Mouse (Mus musculus): ENCODE measurements around the gene Dync1i1.

Dync1i1 gene

GRCm38 (mm10) chr6:5770283-5770682 is 44.8 kb downstream of the Dync1i1 start:
- DNase-seq (ENCODE audit: low read depth, low spot score), result no peak

- DNase-seq (ENCODE audit: low read depth, low spot score), result no peak
These were observed 50.0 kb downstream of the Dync1i1 start for GRCm38 (mm10) chr6:5775461-5775860.

GRCm38 (mm10) chr6:5781752-5782151 is 56.3 kb downstream of the Dync1i1 start:
- no peak for DNase-seq (ENCODE audit: low read depth, low spot score)

GRCm38 (mm10) chr6:5783830-5784229 is 58.4 kb downstream of the Dync1i1 start:
- no peak for DNase-seq (ENCODE audit: low read depth, low spot score)

GRCm38 (mm10) chr6:5790607-5791006 is 65.2 kb downstream of the Dync1i1 start:
- DNase-seq (ENCODE audit: low read depth, low spot score), result no peak

GRCm38 (mm10) chr6:5794106-5794753 is 68.8 kb downstream of the Dync1i1 start:
- no peak for DNase-seq (ENCODE audit: low read depth, low spot score)

GRCm38 (mm10) chr6:5795314-5795713 is 69.9 kb downstream of the Dync1i1 start:
- no peak for DNase-seq (ENCODE audit: low read depth, low spot score)

GRCm38 (mm10) chr6:5802124-5802839 is 76.8 kb downstream of the Dync1i1 start:
- DNase-seq (ENCODE audit: low read depth, low spot score), result peak; percentile 55

GRCm38 (mm10) chr6:5802840-5803491 is 77.5 kb downstream of the Dync1i1 start:
- no peak for DNase-seq (ENCODE audit: low read depth, low spot score)

GRCm38 (mm10) chr6:5808008-5808421 is 82.6 kb downstream of the Dync1i1 start:
- DNase-seq (ENCODE audit: low read depth, low spot score), result no peak

GRCm38 (mm10) chr6:5812076-5812475 is 86.6 kb downstream of the Dync1i1 start:
- DNase-seq (ENCODE audit: low read depth, low spot score), result no peak

- no peak for DNase-seq (ENCODE audit: low read depth, low spot score)
These were observed 94.2 kb downstream of the Dync1i1 start for GRCm38 (mm10) chr6:5819674-5820073.

GRCm38 (mm10) chr6:5825461-5825860 is 100.0 kb downstream of the Dync1i1 start:
- no peak for DNase-seq (ENCODE audit: low read depth, low spot score)

- DNase-seq (ENCODE audit: low read depth, low spot score), result no peak
These were observed 101.6 kb downstream of the Dync1i1 start for GRCm38 (mm10) chr6:5827064-5827463.

GRCm38 (mm10) chr6:5828409-5828974 is 103.1 kb downstream of the Dync1i1 start:
- no peak for DNase-seq (ENCODE audit: low read depth, low spot score)

GRCm38 (mm10) chr6:5829148-5829547 is 103.7 kb downstream of the Dync1i1 start:
- DNase-seq (ENCODE audit: low read depth, low spot score), result no peak

GRCm38 (mm10) chr6:5830717-5831116 is 105.3 kb downstream of the Dync1i1 start:
- no peak for DNase-seq (ENCODE audit: low read depth, low spot score)

- DNase-seq (ENCODE audit: low read depth, low spot score), result no peak
These were observed 105.8 kb downstream of the Dync1i1 start for GRCm38 (mm10) chr6:5831233-5831632.

GRCm38 (mm10) chr6:5832838-5833237 is 107.4 kb downstream of the Dync1i1 start:
- DNase-seq (ENCODE audit: low read depth, low spot score), result no peak

GRCm38 (mm10) chr6:5842466-5842865 is 117.0 kb downstream of the Dync1i1 start:
- no peak for DNase-seq (ENCODE audit: low read depth, low spot score)

- no peak for DNase-seq (ENCODE audit: low read depth, low spot score)
These were observed 120.7 kb downstream of the Dync1i1 start for GRCm38 (mm10) chr6:5846154-5846553.

- no peak for DNase-seq (ENCODE audit: low read depth, low spot score)
These were observed 128.8 kb downstream of the Dync1i1 start for GRCm38 (mm10) chr6:5854048-5854836.

All from embryo, embryonic 11.5 days (tissue).